Mouse (Mus musculus): ENCODE measurements around the gene Ubxn6. TPM values are rescaled to one million over a fixed set of nuclear protein-coding genes. Genes with fewer than 3 reads are reported as not detected.
"Not testable (repeated sequence)": the region's sequence is repeated elsewhere in the genome, so short reads cannot be mapped to it uniquely, and the experiment has no call there.

Gene Ubxn6
- polyA plus RNA-seq, 1 experiment from 2014 or later, result 17.9 TPM

DNA sequence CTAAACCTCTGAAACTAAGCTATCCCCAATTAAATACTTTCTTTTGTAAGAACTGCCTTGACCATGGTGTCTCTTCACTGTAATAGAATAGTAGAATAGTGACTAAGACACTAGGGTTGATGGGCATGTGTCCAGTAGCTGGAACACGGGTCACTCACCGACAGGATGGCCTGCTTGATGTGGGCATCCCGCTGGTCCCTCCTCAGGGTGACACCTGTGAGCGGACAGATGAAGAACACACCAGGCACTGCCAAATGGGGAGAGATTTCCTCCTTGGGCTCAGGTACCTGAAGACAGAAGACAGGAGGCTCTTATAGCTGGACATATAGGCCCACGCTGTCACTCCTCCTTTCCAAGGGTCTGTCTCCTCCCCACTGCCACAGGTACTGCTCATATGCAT, 2.6 kb downstream of the Ubxn6 start:
- Histone ChIP-seq H3K36me3 (peaks cover 61% of the 10 kb centered on the region), H3K27me3 (replicated peaks) (no peaks in the 10 kb centered on the region), H3K4me2 (no peak overlapping the region), H3K4me1 (peaks cover 26% of the 10 kb centered on the region), H3K9ac (no peak overlapping the region), H3K27ac (no peak overlapping the region), H3K9me3 (replicated peaks) (no peaks in the 10 kb centered on the region), H3K4me3 (no peak overlapping the region)
- no peak for ATAC-seq
- 88% methylated on average over 5 of the region's 5 CpGs for WGBS (ENCODE audit: insufficient replicate concordance)

DNA sequence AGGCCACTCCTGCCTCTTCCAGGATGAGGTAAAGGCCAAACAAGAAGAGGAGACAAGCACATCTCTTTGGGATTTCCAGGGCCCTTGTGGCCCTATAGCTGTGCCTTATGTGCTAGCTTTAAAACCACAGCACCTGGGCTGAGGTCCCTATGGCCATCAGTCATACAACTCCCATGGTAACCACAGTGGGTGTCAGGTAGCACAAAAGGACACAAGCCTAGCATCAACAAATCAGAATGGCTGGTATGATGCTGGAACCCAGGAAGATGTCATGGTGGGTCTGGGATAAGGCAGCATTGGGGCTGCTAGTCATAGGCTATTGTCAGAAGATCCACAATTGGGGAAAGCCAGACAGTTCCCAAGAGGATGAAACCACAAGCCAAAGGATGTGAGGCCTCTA, 3.7 kb downstream of the Ubxn6 start:
- H3K36me3 ChIP-seq, result peaks cover 72% of the 10 kb centered on the region
- no peak overlapping the region for H3K4me3 ChIP-seq
- ATAC-seq, result no peak
- H3K4me1 ChIP-seq, result peaks cover 26% of the 10 kb centered on the region
- H3K27ac ChIP-seq, result no peak overlapping the region
- no peak overlapping the region for H3K9ac ChIP-seq
- no peaks in the 10 kb centered on the region for H3K27me3 ChIP-seq (replicated peaks)
- H3K4me2 ChIP-seq, result no peak overlapping the region
- H3K9me3 ChIP-seq (replicated peaks), result no peaks in the 10 kb centered on the region

DNA sequence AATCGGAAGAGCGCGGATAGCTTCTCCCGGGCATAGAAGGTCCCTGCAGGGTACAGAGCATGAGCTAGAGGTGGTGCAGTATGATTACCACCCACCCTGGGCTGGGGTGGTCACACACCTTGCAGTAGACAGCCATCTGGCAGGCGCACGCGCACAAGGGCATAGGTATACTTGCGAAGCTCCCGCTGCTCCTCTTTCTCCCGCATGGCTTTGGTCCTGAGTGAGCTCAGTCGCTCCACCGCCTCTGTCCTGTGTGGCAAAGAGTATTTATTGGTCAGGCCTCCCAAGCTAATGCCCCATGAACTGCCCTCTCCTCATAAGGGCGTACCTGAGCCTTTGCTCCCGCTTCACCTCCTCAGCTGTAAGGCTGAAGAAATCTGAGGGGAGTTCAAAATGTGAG, 5.8 kb downstream of the Ubxn6 start:
- H3K4me2 ChIP-seq, result no peak overlapping the region
- no peaks in the 10 kb centered on the region for H3K27me3 ChIP-seq (replicated peaks)
- peaks cover 9% of the 10 kb centered on the region for H3K4me1 ChIP-seq
- peaks cover 92% of the 10 kb centered on the region for H3K36me3 ChIP-seq
- no peaks in the 10 kb centered on the region for H3K9me3 ChIP-seq (replicated peaks)
- WGBS (ENCODE audit: insufficient replicate concordance), result 93% methylated on average over 14 of the region's 14 CpGs
- no peak overlapping the region for H3K27ac ChIP-seq
- no peak overlapping the region for H3K4me3 ChIP-seq
- no peak overlapping the region for H3K9ac ChIP-seq
- no peak for ATAC-seq

DNA sequence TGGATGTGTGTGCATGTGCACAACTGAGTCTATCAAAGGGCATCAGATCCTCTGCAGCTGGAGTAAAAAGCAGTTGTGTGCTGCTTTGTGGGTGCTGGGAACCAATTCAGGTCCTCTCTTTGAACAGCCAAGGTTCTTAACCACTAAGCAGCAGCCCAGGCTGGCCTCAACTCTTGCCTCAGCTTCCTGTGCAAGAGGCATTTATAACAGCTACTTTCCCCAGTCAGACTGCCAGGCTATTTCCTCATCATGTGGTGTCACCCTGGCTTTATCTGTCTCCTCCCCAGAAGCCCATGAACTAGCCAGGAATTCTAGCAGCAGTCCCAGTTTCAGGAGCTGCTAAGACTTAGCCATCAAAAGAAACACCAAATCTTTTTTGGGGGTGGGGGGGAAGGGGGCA, 8.4 kb downstream of the Ubxn6 start:
- Histone ChIP-seq H3K4me2 (no peak overlapping the region), H3K9me3 (replicated peaks) (no peaks in the 10 kb centered on the region), H3K9ac (no peak overlapping the region), H3K27ac (no peak overlapping the region), H3K27me3 (replicated peaks) (no peaks in the 10 kb centered on the region), H3K4me3 (no peak overlapping the region), H3K36me3 (peaks cover 100% of the 10 kb centered on the region), H3K4me1 (peaks cover 13% of the 10 kb centered on the region)
- no peak for ATAC-seq

DNA sequence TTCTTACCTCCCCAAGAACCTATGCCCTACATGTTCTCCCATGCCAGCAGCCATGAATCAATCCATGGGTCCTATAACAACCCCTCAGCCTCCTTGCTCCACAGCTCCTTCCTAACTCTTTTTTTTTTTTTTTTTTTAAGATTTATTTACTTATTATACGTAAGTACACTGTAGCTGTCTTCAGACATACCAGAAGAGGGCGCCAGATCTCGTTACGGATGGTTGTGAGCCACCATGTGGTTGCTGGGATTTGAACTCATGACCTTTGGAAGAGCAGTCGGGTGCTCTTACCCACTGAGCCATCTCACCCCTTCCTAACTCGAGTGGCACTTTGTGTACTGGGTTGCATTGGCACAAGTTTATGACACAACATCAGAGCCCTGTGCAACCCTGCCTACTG, 9.1 kb downstream of the Ubxn6 start:
- not testable (repeated sequence) for H3K27ac ChIP-seq; H3K27me3 ChIP-seq (replicated peaks); ATAC-seq; H3K4me3 ChIP-seq; H3K9me3 ChIP-seq (replicated peaks); H3K9ac ChIP-seq; H3K4me2 ChIP-seq
- WGBS (ENCODE audit: insufficient replicate concordance), result 78% methylated on average over 6 of the region's 6 CpGs
- Histone ChIP-seq H3K36me3 (peaks cover 100% of the 10 kb centered on the region), H3K4me1 (peaks cover 13% of the 10 kb centered on the region)

DNA sequence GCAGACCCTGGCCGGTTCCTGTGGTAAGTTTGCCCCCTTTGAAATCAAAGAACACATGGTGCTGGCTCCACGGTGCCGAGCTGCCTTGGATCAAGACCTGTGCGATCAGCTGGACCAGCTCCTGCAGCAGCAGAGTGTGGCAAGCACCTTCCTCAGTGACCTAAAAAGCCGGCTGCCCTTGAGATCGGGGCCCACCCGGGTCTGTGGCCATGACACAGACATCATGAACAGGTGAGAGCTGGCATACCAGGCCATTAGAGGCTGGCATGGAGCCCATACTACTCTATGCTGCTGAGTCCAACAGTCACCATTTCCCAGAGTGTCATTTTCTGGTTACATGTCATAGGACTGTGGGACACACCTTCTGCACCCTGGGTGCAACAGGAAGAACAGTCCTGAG, 12.7 kb downstream of the Ubxn6 start:
- no peak overlapping the region for H3K27ac ChIP-seq
- H3K4me3 ChIP-seq, result no peak overlapping the region
- H3K9me3 ChIP-seq (replicated peaks), result no peaks in the 10 kb centered on the region
- no peak for ATAC-seq
- H3K4me2 ChIP-seq, result no peak overlapping the region
- WGBS (ENCODE audit: insufficient replicate concordance), result 91% methylated on average over 7 of the region's 7 CpGs
- no peaks in the 10 kb centered on the region for H3K27me3 ChIP-seq (replicated peaks)
- H3K4me1 ChIP-seq, result peaks cover 13% of the 10 kb centered on the region
- peaks cover 100% of the 10 kb centered on the region for H3K36me3 ChIP-seq
- H3K9ac ChIP-seq, result no peak overlapping the region

DNA sequence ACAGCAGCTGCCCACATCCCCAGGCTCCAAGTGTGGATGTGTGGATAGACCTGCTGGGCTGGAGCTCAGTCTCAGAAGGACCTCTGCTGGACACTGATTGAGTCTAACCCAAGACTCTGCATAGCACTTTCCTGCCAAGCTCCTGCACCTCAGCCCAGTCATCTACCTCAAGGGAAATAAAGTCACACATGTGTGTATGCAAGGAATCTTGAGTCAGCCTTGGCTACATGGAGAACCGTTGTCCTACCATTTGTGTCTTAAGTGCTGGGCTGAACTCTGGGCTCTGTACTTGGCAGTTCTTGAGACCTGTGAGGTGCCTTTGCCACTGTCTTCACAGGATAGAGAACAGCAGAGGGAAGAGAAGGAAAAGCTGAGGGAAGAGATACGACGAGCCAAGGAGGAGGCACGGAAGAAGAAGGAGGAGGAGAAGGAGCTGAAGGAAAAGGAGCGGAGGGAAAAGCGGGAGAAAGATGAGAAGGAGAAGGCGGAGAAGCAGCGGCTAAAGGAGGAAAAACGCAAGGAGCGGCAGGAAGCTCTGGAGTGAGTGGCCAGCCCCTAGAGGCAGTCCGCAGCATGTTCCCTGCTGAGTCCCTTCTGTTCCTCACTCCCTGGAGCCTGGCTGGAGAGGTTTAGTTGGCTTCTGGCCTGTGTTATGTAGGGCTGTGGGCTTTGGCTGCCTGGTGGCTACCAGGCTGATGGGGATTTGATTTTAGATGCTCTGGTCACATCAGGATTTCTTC, 17.3 kb downstream of the Ubxn6 start:
- H3K4me1 ChIP-seq, result peaks cover 20% of the 10 kb centered on the region
- no peak overlapping the region for H3K27ac ChIP-seq
- H3K4me3 ChIP-seq, result no peak overlapping the region
- peaks cover 95% of the 10 kb centered on the region for H3K36me3 ChIP-seq
- no peak overlapping the region for H3K4me2 ChIP-seq
- ATAC-seq, result no peak
- WGBS (ENCODE audit: insufficient replicate concordance), result 82% methylated on average over 11 of the region's 11 CpGs
- no peaks in the 10 kb centered on the region for H3K27me3 ChIP-seq (replicated peaks)
- no peak overlapping the region for H3K9ac ChIP-seq
- H3K9me3 ChIP-seq (replicated peaks), result no peaks in the 10 kb centered on the region

DNA sequence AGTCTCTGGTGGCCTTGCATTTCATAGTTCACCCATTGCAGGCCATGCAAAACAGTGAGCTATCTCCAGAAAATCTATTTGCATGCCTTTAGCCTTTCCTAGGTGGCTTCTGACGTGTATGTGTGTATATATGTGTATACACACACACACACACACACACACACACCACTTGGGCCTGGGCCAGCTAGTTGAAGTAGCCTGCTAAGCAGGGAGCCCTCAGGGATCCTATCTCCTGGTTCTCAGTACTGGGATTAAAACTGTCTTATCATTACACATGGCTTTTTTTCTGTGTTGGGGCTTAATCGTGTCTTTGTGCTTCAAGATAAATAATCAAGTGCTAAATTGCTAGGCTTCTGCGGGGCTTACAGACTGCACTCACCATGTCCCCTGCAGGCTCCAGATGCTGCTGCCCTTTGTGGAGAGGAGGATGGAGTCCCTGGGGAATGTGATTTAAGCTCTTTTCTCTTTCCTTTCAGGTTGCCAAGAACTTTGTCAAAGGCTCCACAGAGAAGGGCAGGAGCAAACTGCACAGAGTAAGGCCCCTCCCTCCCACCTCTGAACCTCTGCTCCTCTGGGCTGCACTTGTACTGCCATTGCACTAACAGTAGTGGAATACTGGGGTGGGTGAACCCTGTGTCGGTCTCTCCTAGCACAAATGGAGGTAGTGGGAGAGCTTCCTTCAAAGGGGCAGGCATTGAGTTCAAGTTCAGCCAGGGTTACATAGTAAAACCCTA, 18.7 kb downstream of the Ubxn6 start:
- 65% methylated on average over 4 of the region's 4 CpGs for WGBS (ENCODE audit: insufficient replicate concordance)
- Histone ChIP-seq H3K27me3 (replicated peaks) (no peaks in the 10 kb centered on the region), H3K4me3 (no peak overlapping the region), H3K4me2 (no peak overlapping the region), H3K9ac (no peak overlapping the region), H3K4me1 (peaks cover 20% of the 10 kb centered on the region), H3K36me3 (peaks cover 95% of the 10 kb centered on the region), H3K9me3 (replicated peaks) (no peaks in the 10 kb centered on the region), H3K27ac (no peak overlapping the region; the same call in 1 of the 2 replicates)
- no peak; the same call in 1 of the 2 replicates for ATAC-seq

DNA sequence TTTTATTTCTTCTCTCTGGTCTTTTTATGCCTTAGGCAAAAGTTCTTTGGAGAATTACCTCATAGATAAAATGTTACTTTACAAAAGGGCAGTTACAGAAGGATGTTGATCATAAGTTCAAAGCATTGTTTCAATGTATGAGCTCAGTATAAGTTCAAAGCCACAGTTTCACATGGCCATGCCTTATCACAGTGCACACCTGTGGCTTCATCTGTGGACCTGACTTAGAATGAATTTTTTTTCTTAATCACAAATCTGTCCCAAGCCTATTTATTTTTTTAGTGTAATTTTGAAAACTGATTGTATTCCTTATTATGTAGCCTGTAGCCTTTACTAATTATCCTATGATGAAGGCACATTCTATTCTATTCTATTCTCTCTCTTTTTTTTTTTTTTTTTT, 19.9 kb downstream of the Ubxn6 start:
- no peak overlapping the region for H3K4me3 ChIP-seq
- no peak overlapping the region for H3K27ac ChIP-seq
- peaks cover 95% of the 10 kb centered on the region for H3K36me3 ChIP-seq
- H3K27me3 ChIP-seq (replicated peaks), result no peaks in the 10 kb centered on the region
- H3K9ac ChIP-seq, result no peak overlapping the region
- peaks cover 20% of the 10 kb centered on the region for H3K4me1 ChIP-seq
- H3K9me3 ChIP-seq (replicated peaks), result no peaks in the 10 kb centered on the region
- no peak for ATAC-seq
- H3K4me2 ChIP-seq, result no peak overlapping the region

DNA sequence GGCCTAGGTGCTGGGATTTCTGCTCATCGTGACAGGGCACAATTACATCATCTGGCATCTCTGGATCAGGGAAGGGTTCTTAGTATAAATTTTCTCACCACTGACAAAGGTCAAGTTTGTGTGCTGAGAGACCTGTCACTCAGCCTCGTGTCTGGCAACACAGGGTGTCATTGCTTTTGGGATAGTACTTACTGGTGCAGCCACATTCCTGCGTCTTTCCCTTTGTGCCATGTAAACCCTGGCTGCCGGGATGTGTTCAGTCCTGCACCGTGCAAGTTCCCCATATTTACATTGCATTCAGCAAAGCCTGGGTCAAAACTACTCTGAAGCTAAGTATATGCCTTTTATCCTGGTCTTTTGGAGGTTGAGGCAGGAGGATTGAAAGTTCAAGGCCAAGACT, 23.5 kb downstream of the Ubxn6 start:
- ATAC-seq, result no peak
- Histone ChIP-seq H3K27me3 (replicated peaks) (no peaks in the 10 kb centered on the region), H3K9me3 (replicated peaks) (no peaks in the 10 kb centered on the region), H3K4me3 (no peak overlapping the region), H3K36me3 (peaks cover 95% of the 10 kb centered on the region), H3K4me2 (no peak overlapping the region), H3K9ac (no peak overlapping the region), H3K4me1 (peaks cover 20% of the 10 kb centered on the region), H3K27ac (no peak overlapping the region)
- WGBS (ENCODE audit: insufficient replicate concordance), result 82% methylated on average over 5 of the region's 5 CpGs

DNA sequence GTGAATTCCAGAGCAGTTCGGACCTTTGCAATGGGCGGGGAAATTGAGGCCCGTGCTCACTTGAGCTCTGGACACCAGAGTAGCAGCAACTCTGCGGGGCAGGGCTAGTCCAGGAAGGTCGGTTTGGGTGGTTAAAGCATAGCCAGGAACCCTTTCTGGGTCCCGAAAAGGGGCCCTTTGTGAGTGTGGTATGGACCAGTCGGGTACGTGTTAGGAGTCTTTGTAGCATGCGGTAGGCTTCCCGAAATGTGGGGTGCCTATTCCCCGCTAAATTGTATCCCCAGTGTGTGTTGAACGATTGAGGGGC, 34.0 kb downstream of the Ubxn6 start:
- H3K4me3 ChIP-seq, result peak overlapping the region; percentile 91
- peaks cover 40% of the 10 kb centered on the region for H3K4me1 ChIP-seq
- peak overlapping the region; percentile 93 for H3K27ac ChIP-seq
- 2% methylated on average over 12 of the region's 12 CpGs for WGBS (ENCODE audit: insufficient replicate concordance)
- peaks cover 39% of the 10 kb centered on the region for H3K36me3 ChIP-seq
- ATAC-seq, result no peak
- H3K27me3 ChIP-seq (replicated peaks), result no peaks in the 10 kb centered on the region
- peak overlapping the region; percentile 94 for H3K9ac ChIP-seq
- no peaks in the 10 kb centered on the region for H3K9me3 ChIP-seq (replicated peaks)
- peak overlapping the region; percentile 84 for H3K4me2 ChIP-seq

DNA sequence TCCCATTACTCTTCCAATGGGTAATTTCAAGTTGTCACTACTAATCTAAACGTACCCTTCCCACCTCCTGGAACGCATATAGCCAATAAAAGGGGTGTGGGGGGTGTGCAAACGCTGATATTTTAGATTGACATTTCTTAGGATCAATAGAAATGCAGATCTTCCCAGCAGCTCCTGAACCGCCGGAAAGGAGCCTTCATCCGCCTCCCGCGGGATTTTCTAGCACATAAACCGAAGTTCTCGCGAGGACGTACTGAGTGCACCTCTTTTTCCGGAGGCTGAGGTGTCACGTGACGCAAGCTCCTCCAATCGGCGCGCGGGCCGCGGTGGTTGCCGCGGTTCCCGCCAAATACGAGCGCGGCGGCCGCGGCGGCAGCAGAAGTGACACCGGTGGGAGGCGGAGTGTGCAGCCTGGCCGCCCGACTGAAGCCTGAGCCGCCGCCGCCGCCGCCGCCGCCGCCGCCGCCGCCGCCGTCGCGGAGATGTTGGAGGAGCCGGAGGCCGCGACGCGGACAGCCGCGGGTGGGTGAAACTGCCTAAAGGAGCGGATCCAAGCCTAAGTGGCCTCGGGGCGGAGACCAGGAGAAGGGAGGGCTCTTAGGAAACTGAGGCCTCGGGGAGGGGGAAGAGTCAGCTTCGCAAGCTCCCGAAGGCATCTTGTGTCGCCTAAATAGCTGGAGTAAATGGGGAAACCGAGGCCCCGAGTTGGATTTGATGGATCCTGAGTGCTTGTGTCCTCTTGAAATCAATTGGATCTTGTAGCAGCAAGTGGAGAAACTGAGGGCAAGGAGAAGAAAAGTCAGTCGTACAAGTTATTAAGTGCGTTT, 34.6 kb downstream of the Ubxn6 start, which contains the start of gene Chaf1a:
Gene Chaf1a, plus strand, starts transcription at position 410 of the 827 bp plus-strand sequence.
- H3K4me3 ChIP-seq, result peak within 1 kb of the TSS; percentile 91
- peak; percentile 79 for ATAC-seq
- H3K27me3 ChIP-seq (replicated peaks), result no peaks in the 10 kb centered on the region
- H3K36me3 ChIP-seq, result peaks cover 33% of the 10 kb centered on the region
- H3K9ac ChIP-seq, result peak within 1 kb of the TSS; percentile 94
- H3K4me1 ChIP-seq, result peaks cover 45% of the 10 kb centered on the region
- H3K9me3 ChIP-seq (replicated peaks), result no peaks in the 10 kb centered on the region
- peak within 1 kb of the TSS; percentile 84 for H3K4me2 ChIP-seq
- WGBS (ENCODE audit: insufficient replicate concordance), result 2% methylated on average over 68 of the region's 68 CpGs
- H3K27ac ChIP-seq, result peak within 1 kb of the TSS; percentile 93
